Mouse (Mus musculus) right cerebral cortex, postnatal 36 days (tissue): ENCODE data around the gene Mphosph9.

Experiments
- DNase-seq, 2 experiments: peaks; one replicate each; pipeline ENCODE4 v3.0.0; 2022; ENCODE audit warnings: low spot score in 2 of 2, mixed read lengths in 1 of 2

The Mphosph9 gene

DNA sequence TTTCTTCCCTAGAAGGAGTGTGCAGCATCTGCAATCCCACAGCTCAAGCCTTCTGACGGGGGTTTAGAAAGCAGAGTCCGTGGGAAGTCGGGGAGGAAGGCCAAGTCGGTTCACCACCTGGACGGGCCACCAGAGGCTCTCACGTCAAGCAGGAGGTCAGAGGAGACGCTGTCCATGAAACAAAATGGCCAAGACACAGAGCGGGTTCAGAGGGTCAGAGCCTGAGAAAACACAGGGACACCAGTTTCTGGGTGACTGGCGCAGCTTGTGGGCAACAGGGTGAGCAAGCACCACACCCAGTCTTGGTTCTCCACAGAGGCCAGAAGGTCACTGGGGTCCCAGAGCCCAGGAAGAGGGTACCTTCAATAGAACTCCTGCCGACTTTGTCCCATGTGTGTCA is 112.1 kb downstream of the Mphosph9 start:
- no peak for DNase-seq

DNA sequence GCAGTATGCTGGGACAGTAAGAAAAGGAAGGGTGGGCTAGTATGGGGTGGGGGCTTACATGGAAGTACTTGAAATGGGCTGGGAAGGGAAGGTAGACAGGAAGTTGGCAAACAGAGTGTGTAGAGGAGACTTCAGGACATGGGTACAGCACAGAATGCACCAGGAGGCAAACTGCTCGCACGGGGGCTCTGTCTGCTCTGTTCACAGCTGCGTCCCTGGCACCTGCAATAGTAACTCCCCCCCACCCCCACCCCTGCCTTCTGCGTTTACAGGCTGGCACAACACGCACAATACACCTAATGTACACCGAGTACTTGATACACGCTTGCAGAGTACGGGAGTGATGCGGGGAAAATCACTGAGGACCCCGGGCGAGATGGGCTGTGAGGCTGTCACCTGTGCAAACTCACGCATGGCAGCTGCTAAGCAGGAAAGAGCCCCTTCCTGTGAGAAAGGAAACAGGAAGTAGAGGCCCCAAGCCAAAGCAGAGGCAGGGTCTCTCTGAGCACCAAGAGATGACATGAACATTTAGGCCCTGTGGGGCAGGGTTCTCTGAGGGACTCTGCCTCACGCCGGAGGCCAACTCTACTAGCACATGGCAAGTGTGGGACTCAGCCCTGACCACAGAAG is 113.1 kb downstream of the Mphosph9 start:
- no peak for DNase-seq

DNA sequence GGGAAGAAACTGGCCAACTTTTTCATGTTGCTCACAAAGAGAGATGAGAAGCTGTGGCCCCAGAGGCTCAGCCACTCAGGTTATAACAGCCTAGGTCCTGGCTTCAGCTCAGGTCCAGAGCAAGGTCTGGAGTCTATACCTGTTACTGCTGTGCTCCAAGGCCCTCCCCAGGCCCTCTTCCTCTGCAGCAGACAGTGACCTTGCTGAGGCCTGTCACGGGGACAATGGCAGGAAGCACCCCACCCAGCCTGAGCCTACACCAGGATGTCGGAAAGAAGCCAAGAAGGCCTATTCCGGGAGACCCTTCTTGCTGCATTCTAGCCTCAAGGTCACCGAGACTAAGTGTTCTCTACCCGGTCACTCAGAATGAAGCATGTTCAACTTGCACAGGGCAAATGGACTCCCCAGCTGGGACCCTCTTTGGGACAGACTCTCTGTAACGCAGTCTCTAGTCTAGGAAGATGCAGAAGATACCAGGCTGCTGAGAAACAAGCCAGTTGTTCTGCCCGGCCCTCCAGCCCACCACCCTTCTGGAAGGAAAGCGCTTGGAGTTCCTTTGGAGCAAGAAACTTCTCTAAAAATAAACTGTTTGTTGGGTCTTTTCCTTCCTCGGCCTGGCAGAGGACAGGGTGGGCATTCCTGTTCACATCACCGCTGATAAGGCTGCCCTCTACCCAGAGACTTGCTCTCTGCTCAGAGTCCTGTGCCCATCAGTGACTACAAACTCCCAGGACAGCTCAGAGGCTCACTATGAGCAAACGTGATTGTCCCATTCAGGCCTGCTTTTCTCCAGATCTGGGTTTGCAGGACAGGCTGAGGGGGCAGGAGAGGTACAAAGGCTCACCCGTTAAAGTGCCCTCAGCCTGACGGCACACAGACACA is 113.9 kb downstream of the Mphosph9 start:
- no peak for DNase-seq

DNA sequence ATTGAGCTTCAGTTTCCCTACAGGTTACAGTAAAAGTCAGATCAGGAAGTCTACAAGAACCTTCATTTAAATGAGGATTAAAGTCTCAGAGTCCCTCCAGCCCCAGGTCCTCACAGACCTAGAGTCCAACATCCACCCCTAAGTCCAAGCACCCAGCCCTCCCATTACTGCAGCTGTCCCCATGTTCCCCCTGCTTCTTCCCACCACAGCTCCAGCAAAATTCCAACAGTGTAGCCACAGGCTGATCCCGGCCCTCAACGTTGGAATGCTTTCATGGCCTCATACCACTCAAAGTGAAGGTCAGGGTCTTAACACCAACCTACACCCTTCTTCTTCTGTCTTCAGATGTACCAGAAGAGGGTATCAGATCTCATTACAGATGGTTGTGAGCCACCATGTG is 116.1 kb downstream of the Mphosph9 start:
- no peak for DNase-seq

DNA sequence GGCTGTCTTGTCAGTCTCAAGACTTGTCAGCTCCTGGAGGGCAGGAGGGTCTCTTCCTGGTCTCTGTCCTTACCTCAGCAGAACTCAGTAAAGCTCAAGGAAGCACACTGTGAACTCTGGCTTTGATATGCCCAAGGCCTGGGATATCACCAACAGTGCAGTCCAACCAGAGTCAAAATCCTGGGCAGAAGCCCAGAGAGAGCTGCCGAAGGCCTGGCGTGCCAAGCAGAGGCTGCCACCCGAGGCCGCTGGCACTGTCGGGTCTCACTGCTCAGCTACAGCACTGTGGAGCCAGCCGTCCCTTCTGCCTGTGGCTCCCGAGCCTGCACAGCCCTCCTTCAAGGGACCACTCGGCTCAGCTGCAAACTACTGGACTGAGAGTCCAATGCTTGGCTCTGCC is 116.5 kb downstream of the Mphosph9 start:
- DNase-seq = no peak

DNA sequence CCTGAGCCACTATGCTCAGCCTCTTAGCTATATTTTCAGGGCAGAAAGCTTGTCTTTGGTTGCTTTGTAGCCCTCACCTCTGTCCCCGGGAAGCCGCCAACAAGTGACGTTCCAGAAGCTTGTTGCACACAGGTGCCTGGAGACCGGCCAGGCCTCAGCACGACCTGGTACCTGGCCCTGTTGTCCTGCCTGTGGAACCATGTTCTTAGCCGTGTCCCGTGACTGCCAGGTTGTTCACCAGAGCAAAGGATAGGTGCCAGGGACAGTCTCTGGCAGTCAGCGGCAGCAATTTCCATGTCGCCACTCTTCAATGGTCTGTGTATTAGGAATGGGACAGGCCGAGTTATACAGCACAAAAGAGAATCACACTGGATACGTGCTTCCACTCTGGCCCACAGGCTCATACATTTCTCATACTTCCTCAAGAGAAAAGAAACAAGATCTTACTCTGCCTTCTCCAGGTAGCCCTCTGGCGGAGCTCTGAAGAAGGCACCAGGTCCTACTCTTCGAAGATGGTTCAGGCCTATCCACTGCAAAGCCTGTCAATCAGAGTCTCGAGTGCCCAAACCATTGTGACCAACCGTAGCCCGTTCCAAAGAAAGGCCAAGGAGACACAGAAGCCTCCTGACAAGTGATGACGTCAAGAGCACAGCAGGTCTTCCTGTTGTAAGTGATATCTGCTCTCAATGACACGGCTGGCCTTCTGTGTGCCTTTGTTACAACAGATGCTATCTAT is 117.3 kb downstream of the Mphosph9 start:
- no peak for DNase-seq

DNA sequence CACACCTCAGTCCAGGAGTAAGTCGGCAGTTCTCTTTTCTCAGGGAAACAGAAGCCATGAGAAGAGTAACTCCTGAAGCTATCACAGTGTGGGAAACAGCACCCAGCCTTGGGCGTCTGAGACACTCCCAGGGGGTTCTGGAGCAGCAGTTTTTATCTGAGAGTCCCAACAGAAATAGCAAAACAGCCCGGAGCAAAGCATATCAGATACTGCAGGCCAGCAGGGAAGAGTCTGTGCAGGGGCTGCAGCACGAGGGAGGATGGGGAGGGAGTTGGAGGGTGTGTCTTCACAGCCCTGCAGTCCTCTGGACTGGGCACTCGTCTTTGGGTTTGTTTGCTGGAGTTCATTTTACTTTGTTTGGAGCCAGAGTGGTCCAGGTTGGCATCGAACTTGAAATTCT is 117.9 kb downstream of the Mphosph9 start:
- no peak for DNase-seq

DNA sequence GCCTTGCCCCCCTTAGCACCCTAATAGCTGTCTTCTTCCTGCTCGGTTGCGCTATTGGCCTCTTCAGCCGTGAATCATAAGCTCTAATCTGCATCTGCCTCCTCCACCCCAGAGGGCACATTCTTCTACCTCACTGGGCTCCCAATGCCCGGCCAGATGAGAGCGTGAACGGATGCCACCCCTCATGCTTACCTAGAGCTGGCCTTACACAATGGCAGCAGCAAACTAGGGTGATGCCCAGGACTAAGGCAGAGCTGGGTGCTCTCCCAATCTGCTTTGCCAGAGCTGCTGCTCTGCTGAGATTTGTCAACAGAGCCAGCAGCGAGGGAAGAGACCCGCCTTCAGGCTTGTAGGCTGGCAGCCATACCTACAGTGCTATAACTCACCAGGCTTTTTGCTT is 119.7 kb downstream of the Mphosph9 start:
- DNase-seq = no peak

DNA sequence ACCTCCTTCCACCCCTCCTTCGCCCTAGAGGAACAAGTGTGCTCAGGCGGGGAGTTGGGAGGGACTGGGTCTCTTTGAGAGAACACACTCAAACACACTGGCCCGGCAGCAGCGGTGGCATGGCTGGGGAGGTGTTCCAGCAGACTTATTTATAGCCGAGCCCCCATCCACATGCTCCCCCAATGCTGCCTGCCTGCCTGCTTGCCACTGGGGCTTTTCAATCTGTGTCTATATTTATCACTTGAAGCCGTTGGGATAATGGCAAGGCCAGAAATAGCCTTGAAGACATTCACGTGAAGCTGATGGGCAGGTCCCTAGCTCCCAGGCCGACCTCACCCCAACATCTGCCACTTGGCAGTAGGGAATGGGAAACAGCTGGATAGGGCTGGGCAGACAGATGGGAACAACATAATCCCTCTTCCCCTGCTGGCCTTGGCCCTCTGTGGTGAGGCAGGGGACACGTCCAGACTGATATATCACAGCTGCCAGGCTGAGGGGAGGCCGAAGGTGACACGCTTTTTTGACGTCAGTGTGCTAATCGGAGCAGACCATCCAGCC is 121.2 kb downstream of the Mphosph9 start:
- DNase-seq = no peak

DNA sequence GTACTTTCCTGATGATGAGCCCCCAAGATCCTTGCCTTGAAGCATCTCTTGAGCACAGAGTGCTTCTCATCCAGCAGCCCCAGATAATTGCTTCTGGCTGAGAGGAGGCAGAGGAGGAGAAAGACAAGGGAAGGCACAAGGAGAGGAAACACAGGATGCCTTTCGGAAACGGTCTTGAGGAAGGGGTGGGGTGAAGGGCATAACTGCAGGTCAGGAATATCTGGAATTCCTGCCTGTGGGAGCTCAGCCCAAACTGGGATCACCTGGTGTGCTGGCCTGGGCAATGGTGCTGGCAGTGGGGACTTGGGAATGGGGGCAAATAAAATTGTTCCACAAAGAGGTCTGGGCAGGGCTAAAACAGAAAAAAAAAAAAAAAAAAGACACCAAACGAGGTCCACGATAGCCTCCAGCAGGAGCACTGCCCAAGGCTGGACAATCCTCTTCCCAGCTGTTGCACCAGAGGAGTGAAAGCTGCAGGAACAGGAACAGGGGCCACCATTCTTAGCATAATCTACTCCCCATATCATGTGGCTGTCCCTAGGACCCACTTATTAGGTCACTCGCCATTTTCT is 121.9 kb downstream of the Mphosph9 start:
- DNase-seq = no peak

DNA sequence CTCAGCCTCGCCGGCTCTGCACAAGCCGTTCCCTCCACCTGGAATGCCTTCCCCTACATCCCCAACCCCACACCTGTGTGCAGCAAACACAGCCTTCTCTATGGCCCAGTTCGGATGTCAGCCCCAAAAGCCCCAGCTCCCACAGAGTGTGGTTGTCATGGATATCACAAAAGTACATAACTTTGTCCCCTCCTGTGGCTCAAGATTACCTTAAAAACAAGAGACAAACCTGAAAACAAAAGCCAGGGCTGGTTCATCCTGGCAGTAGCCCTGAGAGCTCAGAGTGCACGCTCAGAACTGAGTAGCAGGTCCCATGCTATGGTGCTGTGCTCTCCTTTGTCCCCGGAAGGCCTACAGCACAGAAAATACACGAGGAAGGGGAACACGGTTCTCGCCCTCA is 122.6 kb downstream of the Mphosph9 start:
- no peak for DNase-seq

DNA sequence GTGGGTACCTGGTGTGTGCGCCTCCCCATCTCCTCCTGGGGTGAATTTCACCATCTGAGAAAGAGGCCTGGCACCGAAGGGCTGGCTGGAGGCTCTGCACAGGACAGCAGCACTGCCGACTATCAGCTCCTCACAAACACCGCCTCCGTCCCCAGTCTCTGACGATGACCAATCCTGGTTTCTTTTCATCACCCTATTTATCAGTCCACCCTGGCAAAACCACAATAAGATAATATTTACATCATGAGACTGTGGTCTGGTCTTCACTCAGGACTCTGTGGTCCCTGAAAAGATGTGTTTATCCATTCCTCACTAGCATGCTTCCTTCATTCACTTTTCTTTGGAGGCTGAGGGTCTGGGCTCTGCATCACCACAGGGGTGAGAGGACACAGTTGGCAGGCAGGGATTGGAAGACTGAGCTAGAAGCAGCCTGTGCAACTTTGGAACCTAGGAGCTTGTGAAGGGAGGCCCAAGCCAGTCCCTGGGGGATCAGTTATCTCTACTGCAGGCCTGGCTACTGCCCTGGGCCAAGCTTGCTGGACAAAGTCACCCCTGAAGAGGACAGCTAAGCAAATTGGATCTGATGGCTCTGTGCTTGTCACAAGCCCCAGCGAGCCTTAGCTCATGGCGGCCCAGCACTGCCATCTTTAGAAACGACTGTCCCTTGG is 123.5 kb downstream of the Mphosph9 start:
- no peak for DNase-seq

DNA sequence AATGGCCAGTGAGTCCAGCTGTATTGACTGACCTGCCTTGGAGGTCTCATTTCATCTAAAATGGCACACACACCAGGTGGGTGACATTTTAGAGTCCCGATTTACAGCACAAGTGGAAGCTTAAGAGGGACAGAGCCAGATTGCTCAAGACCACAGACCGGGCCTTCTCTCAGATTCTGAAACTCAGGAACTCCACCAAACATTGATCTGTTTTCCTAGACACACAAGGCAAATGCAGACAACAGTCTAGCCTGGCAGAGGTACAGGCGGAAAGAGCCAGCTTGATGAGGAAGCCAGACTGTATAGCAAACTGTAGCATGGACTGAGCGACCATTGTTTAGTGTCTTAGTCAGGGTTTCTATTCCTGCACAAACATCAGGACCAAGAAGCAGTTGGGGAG is 124.5 kb downstream of the Mphosph9 start:
- no peak for DNase-seq

DNA sequence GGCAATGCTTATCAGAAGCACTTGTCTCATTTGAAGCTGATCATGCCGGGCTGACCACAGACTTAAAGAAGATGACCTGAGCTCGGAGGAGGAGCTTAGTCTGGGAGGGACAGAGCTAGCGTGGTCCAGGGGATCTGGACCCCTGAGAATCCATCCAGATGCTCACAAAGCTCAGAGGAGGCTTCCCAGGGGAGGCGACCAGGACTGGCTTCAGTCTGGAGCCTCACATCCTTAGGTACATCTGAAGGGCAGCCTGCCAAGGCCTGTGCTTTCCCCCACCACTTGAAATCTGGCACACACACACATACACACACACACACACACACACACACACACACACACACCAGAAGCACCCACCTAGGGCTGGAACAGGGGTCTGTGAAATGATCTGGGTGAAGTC is 125.7 kb downstream of the Mphosph9 start:
- no peak for DNase-seq

DNA sequence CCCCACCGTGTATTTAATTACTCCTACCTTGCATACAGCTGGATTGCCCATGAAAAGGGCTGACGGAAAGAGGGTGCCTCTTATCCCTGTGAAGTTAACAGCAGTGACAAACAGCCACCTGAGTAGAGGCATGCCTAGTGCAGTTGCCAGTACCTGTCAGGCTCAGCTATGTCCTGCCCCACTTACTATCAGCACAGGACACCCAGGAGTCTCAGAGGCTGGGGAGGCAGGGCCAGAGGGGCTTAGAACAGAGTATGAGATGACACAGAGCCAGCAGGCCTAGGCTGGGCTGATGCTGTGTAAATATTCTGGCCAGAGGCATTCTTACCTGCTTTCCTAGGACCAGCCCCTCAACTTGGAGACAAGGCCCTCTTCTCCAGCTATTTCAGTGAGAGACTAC is 126.2 kb downstream of the Mphosph9 start:
- no peak for DNase-seq
